Comparison of ENCODE assay signal across 20 mouse cellular contexts in genomic region chr5:116523553-116523952, GRCm38 (mm10).
A peak's percentile ranks its signal among the peaks of the same experiment; 100 is the strongest.
DNase-seq lines count a peak whose midpoint lies in the region; ATAC-seq and TF ChIP-seq lines count a peak whose summit lies in the region.
"Had no signal": no experiment of that assay in that cellular context is flagged by ENCODE, and none has a peak within 500 bp of the region (broad histone marks: within the 10 kb centered on the region; RNA-seq: fewer than 3 reads in every experiment).

No protein-coding gene starts in this region.

- no peaks in the 10 kb centered on the region for H3K36me3 ChIP-seq in midbrain, embryonic 13.5 days
- no peaks in the 10 kb centered on the region for H3K36me3 ChIP-seq in midbrain, postnatal 0 days (ENCODE audit: insufficient read depth, low read length)
- no peaks in the 10 kb centered on the region for H3K36me3 ChIP-seq in forebrain, embryonic 11.5 days (ENCODE audit: control insufficient read depth, insufficient read depth, low read length)
- H3K36me3 ChIP-seq: embryonic facial prominence, embryonic 12.5 days; heart, embryonic 10.5 days; limb, embryonic 13.5 days; liver, embryonic 13.5 days; midbrain, embryonic 10.5 days had no signal

- H3K9me3 ChIP-seq in midbrain, embryonic 13.5 days: no peaks in the 10 kb centered on the region
- no peaks in the 10 kb centered on the region for H3K9me3 ChIP-seq in midbrain, postnatal 0 days (ENCODE audit: low read length)
- no peaks in the 10 kb centered on the region for H3K9me3 ChIP-seq in forebrain, embryonic 11.5 days (ENCODE audit: control insufficient read depth, low read length)
- H3K9me3 ChIP-seq: embryonic facial prominence, embryonic 12.5 days; heart, embryonic 10.5 days; limb, embryonic 13.5 days; liver, embryonic 13.5 days; midbrain, embryonic 10.5 days had no signal

- DNase-seq in midbrain, postnatal 0 days (ENCODE audit: low spot score): no peak
- DNase-seq in frontal cortex, postnatal 14 days (ENCODE audit: low spot score in 2 of 2): peak; percentile 42 to 52
- DNase-seq in left cerebral cortex, adult 9 months (ENCODE audit: low spot score in 2 of 2): peak; percentile 69 to 81
- DNase-seq in right cerebral cortex, postnatal 25 days: peak; percentile 72
- no peak for DNase-seq in forebrain, embryonic 11.5 days (ENCODE audit: low spot score)
- DNase-seq: adrenal gland, adult 8-10 months; forebrain, postnatal 0 days; gastrocnemius, postnatal 36 days; liver, embryonic 13.5 days; lung, embryonic 14.5 days; lung, postnatal 4 days; spleen, adult 18-20 months; thymus, postnatal 36 days had no signal

- peaks cover 46% of the 10 kb centered on the region for H3K4me1 ChIP-seq in midbrain, embryonic 13.5 days (replicated peaks)
- H3K4me1 ChIP-seq in midbrain, postnatal 0 days (ENCODE audit: insufficient read depth, low read length): 0 out of 2 replicates have a peak, but pooled peaks cover 6% of the 10 kb centered on the region
- peaks cover 6% of the 10 kb centered on the region; the same call in 1 of the 2 replicates for H3K4me1 ChIP-seq in forebrain, embryonic 11.5 days (replicated peaks; ENCODE audit: control insufficient read depth, insufficient read depth, low read length)
- H3K4me1 ChIP-seq: embryonic facial prominence, embryonic 12.5 days; limb, embryonic 13.5 days; liver, embryonic 13.5 days had no signal

- no peak for ATAC-seq in midbrain, embryonic 13.5 days
- ATAC-seq in midbrain, postnatal 0 days (ENCODE audit: low FRiP score): no peak
- ATAC-seq in forebrain, embryonic 11.5 days (replicated peaks; ENCODE audit: low FRiP score): no peak
- ATAC-seq in erythroblast, adult 5-6 weeks (replicated peaks; ENCODE audit: low FRiP score, poor library complexity, severe bottlenecking): no peak
- ATAC-seq: forebrain, postnatal 0 days had no signal

- H3K9ac ChIP-seq in midbrain, embryonic 13.5 days (replicated peaks): no peak overlapping the region
- H3K9ac ChIP-seq in midbrain, postnatal 0 days (replicated peaks; ENCODE audit: low read length, poor library complexity, severe bottlenecking): no peak overlapping the region
- no peak overlapping the region for H3K9ac ChIP-seq in forebrain, embryonic 11.5 days (ENCODE audit: low read length)
- H3K9ac ChIP-seq: embryonic facial prominence, embryonic 12.5 days; forebrain, postnatal 0 days; hindbrain, embryonic 14.5 days; limb, embryonic 13.5 days; liver, embryonic 13.5 days; lung, embryonic 14.5 days had no signal

- no peak overlapping the region for H3K4me2 ChIP-seq in midbrain, embryonic 13.5 days (replicated peaks)
- no peak overlapping the region for H3K4me2 ChIP-seq in midbrain, postnatal 0 days (ENCODE audit: low read depth, low read length, poor library complexity, severe bottlenecking)
- H3K4me2 ChIP-seq in forebrain, embryonic 11.5 days (ENCODE audit: low read depth, low read length, severe bottlenecking): no peak overlapping the region
- H3K4me2 ChIP-seq: embryonic facial prominence, embryonic 12.5 days; hindbrain, embryonic 14.5 days; limb, embryonic 13.5 days; liver, embryonic 13.5 days; lung, embryonic 14.5 days had no signal

- WGBS in midbrain, embryonic 13.5 days: 87% methylated on average over 8 of the region's 8 CpGs
- 83% methylated on average over 8 of the region's 8 CpGs for WGBS in midbrain, postnatal 0 days
- 88% methylated on average over 8 of the region's 8 CpGs for WGBS in forebrain, embryonic 11.5 days

- no peak overlapping the region for H3K4me3 ChIP-seq in midbrain, embryonic 13.5 days (replicated peaks)
- no peak overlapping the region for H3K4me3 ChIP-seq in midbrain, postnatal 0 days (ENCODE audit: low read depth, low read length)
- H3K4me3 ChIP-seq in forebrain, embryonic 11.5 days (ENCODE audit: low read depth, low read length): no peak overlapping the region
- H3K4me3 ChIP-seq: embryonic facial prominence, embryonic 12.5 days; heart, embryonic 10.5 days; limb, embryonic 13.5 days; liver, embryonic 13.5 days; midbrain, embryonic 10.5 days had no signal

- no peak for TF ChIP-seq CTCF in midbrain, postnatal 0 days (IDR thresholded peaks at IDR 0.05)

- H3K27me3 ChIP-seq in midbrain, embryonic 13.5 days: no peaks in the 10 kb centered on the region
- H3K27me3 ChIP-seq in midbrain, postnatal 0 days (ENCODE audit: insufficient read depth, low read length): no peaks in the 10 kb centered on the region
- no peaks in the 10 kb centered on the region for H3K27me3 ChIP-seq in forebrain, embryonic 11.5 days (ENCODE audit: control insufficient read depth, insufficient read depth, low read length)
- H3K27me3 ChIP-seq: embryonic facial prominence, embryonic 12.5 days; limb, embryonic 13.5 days; liver, embryonic 13.5 days had no signal

- H3K27ac ChIP-seq in midbrain, embryonic 13.5 days: 0 out of 2 replicates have a peak overlapping the region, but pooled peaks have one; percentile 14
- H3K27ac ChIP-seq in midbrain, postnatal 0 days (ENCODE audit: low read depth, low read length): no peak overlapping the region
- no peak overlapping the region for H3K27ac ChIP-seq in forebrain, embryonic 11.5 days (ENCODE audit: low read depth, low read length)
- H3K27ac ChIP-seq: embryonic facial prominence, embryonic 12.5 days; heart, embryonic 10.5 days; hindbrain, embryonic 14.5 days; limb, embryonic 13.5 days; liver, embryonic 13.5 days; midbrain, embryonic 10.5 days had no signal

Comparison
In these comparisons a context has a peak if more than half of its experiments do, and no peak if none do; other contexts are left out.
1. DNase-seq: peak in frontal cortex, postnatal 14 days (2 of 2), left cerebral cortex, adult 9 months (2 of 2) and right cerebral cortex, postnatal 25 days (single experiment); none in midbrain, postnatal 0 days (single experiment) and forebrain, embryonic 11.5 days (single experiment).